Mouse (Mus musculus) lung, postnatal 10 days (tissue): ENCODE results near the gene Eef1akmt3.
"Not testable (repeated sequence)": the region's sequence is repeated elsewhere in the genome, so short reads cannot be mapped to it uniquely, and the experiment has no call there.

ENCODE experiments used
- DNase-seq: peaks from one replicate; pipeline ENCODE4 v3.0.0; 2021

Eef1akmt3 gene

DNA sequence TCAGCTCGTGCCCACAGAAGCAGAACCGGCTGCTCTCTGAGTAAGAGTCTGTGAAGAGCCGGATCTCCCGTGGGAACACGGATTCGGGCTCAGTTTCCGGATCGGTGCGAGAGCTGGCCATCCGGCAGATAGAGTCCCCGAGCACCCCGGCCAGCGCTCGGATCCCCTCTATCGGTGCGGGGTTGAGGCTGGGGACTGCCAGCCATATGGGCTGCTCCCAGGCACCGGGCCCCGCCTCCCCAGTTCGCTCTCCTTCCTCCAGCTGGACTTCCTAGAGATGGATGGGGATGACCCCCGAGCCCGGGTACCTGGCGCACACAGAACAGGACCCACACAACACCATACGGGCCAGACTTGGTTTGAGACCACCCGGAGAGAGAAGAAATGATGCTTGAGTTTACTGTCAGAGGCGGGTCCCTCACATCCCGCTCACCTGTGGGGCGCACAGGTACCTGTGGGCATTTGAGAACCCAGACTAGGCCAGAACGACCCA is at the start of gene Eef1akmt3, which contains the start of gene Mettl1:
Gene Eef1akmt3, minus strand, starts transcription at position 240 of the 493 bp plus-strand sequence.
Gene Mettl1, plus strand, starts transcription at position 141 of the 493 bp plus-strand sequence.
- DNase-seq: no peak

DNA sequence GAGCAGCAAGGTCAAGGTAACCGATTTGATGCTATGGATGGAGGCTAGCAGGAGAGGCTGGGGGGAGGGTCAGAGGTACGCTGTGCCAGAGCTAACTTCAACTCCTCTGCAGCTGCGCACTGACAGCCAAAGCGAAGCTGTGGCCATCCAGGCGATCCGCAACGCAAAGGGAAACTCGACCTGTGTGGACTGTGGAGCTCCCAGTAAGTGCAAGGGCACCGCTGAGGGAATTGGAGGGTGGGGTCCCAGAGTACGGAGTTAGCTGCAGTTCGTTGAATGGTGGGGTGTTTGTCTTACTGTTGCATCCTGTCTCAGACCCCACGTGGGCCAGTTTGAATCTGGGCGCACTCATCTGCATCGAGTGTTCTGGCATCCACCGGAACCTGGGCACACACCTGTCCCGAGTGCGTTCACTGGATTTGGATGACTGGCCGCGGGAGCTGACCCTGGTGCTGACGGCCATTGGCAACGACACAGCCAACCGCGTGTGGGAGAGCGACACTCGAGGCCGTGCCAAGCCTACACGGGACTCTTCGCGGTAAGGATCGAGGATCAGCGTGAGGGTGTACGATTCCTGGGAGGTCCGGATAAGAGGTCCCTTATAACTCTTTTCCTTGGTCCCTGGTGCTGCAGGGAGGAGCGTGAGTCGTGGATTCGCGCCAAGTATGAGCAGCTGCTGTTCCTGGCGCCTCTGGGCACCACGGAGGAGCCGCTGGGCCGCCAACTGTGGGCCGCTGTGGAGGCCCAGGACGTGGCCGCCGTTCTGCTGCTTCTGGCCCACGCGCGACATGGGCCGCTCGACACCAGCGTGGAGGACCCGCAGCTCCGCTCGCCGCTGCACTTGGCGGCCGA is 49.5 kb upstream of the Eef1akmt3 start:
- peak; percentile 75 for DNase-seq

DNA sequence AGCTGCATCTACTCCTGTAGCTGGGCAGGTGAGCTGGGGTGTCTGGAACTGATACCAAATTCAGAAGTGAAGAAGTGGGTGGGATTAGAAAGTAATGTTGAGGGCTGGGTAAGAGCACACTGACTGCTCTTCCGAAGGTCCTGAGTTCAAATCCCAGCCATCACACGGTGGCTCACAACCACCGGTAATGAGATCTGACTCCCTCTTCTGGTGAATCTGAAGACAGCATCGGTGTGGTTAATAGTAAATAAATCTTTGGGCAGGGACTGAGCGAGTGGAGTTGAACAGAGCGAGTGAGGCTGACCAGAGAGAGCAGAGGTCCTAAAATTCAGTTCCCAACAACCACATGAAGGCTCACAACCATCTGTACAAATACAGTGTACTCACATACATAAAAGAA is 44.3 kb upstream of the Eef1akmt3 start:
- no peak for DNase-seq

DNA sequence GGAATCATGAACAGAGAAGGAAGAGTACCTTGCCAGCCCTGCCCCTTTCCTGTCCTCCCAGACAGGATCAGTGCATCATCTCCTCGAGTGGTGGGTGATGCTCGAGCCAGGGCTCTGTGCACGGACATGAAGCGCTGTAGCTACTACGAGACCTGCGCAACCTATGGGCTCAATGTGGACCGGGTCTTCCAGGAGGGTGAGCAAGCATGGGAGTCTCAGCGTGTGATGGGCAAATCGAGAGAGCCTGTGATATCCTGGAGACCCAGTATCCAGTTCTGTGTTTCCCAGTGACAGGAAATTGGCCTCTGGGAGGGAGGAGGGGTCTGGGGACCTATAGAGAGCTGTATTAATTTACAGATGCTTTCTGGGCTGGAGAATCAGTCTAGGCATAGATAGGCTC is 43.7 kb upstream of the Eef1akmt3 start:
- no peak for DNase-seq

DNA sequence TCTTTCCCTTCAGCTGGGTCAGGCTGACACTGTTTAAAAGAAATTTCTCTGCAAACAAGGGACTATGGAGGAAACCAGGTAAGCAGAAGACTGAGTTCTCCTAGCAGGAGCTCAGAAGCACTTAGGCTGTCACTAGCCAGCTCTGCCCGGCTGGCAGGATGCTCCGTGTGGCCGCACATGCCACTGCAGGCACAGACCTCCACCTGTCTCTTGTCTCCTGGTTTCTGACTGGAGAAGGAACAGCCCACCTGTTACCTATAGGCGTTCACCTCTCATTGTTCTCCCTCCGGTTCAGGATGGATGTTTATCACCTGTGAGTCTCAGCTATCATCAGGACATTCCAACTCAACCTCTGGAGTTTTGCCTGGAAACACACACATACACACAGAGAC is 42.6 kb upstream of the Eef1akmt3 start:
- DNase-seq: no peak

DNA sequence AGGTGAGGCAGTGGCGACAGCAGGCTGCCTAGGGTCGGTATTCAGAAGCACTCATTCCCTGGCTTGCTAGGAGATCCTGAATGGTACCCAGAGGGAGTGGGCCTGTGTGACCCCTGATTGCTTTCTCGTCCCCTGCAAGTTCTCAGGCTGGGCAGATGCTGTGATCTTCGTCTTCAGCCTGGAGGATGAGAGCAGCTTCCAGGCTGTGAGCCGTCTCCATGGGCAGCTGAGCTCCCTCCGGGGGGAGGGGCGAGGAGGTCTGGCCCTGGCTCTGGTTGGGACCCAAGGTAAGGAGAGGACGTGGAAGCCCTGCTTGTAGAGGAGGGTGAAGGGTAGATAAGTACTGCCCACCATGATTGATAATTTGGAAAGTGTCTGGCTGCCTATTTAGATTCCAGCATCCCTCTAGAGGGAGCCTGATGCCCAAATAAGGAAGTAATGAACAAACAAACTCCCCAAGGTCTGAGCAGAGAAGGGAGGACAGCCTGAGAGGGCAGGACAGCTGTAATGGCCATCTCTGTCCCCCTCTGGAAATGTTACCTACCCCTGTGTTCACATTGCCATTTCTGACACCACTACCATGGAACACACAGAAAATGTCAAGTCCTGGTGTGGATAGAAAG is 42.1 kb upstream of the Eef1akmt3 start:
- no peak for DNase-seq

DNA sequence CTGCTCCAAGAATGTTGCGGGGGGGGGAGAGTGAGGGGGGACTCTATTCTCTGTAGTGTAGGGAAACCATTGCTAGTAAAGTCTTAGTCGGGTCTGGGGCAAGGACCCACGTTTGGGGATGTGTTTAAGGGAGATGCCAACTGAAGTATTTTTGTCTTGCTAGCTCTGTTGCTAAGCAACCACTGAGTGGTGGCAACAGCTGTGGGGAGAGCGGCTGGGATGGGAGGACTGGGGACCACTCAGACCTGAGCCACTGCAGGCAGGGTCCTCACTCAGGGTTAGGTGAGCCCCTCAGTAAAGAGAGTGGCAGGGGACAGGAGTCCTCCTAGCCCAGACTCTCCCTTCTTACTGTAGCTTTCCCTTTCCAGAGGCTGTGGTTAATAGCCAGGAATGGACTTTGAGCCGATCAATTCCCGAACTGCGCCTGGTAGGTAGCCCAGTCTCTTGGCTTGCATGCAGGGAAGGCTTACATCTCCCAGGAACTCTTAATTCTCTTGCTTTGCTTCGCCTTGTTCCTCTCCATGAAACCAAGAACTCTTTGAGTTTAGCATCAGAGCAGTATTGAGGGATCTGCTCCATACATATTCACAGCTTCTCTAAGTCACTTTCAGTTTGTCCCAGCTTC is 40.8 kb upstream of the Eef1akmt3 start:
- DNase-seq: no peak

DNA sequence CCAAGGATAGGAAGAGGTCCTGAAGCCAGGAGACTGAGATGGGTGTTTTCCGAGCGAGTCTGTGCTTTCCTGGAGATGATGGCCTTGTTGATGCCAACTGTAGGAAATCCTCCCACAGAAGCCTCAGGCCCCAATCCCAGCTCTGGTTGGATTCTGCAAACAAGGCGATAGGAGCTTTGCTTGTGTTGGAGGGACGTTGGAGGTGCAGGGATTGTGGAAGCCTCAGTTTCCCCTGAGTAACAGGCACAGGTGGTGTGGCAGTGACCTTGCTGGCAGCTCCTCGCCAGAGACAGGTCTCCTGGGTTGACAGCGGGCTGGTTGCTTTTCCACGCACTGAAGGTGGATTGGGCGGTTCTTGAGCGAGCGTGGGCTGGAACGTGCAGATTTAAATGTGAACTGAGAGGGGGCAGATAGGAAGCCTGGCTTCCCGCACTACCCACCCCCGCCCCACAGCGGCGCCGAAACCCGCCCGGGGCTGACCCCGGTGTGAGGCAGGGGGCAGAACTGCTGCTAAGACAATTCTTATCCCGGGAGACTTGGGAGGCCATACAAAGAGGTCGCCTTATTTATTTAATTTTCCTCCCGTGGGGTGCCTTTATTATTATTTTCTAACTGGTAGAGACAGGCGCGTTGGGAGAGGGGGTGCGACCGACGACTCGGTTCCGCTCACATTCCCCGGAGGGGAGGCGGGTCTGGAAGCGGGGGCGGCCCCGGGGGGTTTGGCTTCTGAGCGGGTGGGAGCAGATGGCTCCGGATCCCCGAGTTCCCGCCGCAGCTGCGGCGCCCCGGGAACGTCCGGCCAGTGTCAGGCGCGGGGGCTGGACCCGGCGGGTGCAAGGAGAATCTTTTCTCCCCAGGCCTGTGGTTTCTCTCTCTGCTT is 39.8 kb upstream of the Eef1akmt3 start:
- no peak for DNase-seq

DNA sequence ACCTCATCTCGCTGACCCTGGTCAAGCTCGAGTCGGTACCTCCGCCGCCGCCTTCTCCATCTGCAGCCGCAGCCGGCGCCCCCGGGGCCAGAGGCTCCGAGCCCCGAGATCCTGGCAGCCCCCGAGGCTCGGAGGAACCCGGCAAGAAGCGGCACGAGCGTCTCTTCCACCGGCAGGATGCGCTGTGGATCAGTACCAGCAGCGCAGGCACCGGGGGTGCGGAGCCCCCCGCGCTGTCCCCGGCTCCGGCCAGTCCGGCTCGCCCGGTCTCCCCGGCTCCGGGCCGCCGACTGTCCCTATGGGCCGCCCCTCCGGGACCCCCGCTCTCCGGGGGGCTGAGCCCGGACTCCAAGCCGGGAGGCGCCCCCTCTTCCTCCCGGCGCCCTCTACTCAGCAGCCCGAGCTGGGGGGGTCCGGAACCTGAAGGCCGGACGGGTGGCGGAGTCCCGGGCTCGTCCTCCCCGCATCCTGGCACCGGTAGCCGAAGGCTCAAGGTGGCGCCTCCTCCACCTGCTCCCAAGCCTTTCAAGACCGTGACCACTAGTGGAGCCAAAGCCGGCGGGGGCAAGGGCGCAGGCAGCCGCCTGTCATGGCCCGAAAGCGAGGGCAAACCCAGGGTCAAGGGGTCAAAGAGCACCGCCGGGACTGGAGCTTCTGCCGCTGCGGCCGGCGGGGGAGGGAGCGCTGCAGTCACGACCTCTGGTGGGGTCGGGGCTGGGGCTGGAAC is 38.5 kb upstream of the Eef1akmt3 start:
- peak; percentile 37 for DNase-seq

DNA sequence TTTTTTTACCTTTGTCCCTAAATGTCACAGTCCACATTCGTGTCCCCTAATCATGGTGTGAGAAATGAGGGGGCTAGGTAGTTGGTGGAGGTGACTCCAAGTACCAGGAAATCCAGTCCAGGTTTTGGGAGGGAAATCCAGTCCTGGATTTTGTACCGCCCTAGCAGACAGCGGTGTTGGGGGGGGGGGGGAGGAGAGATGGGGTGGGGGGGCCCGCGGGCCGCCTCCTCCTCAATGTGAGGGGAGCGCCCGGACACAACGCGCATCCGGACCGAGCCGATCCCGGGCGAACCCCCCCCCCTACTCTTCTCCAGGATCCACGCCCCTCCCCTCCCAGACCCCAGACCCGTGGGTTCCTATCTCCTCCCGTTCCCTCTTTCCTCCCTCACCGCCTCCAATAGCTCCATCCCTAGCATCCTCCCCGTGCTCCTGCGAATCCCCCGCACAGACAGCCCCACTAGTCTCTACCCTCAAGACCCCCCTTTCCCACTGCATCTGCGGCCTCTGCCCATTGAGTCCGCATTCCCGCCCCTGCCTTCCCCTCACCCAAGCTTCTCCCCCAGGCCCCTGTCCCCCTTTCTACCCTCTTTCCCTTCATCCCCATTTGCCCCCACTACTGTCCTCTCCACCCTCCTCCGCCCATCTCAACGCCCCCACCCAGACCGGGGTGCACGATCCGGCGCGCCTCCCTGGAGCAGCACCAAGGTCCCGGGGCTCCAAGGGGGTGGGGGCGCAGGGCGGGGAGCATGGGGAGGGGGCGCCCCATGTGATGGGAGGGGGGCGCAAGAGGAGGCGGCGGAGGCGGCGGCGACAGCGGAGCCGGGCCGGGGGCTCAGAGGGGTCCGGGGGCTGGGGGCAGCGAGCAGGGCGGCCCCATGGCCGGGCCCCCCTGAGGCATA is 37.6 kb upstream of the Eef1akmt3 start:
- no peak for DNase-seq

DNA sequence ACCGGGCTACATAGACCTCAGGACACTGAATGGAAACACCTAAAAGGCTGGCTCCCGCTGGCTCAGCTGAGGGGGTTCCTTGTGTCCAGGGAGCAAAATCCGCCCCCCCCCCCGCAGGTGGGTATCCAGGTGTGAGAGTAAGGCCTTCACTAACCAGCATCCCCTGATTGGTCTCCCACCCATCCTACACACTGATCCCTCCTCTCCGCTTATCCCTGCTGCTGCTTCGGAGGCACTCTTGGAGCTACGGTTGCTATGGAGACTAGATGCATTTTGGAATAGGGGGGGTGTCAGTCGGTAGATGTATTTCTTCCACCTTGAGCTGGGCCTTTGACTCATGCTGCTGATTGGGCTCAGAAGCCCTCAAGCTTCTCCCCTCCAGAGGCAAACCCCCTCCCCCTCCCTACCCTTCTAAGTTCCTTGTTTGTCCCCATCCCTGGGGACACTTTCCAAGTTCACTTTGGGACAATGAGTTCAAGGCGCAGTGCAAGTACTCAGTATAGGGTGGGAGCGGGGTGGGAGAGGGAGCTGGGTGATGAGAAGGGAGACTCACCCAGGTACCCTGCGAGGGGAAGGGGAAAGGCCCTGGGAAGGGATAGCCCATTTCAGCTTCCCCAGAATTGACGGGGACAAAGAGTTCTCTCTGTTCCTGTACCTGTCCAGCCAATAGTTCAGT is 36.8 kb upstream of the Eef1akmt3 start:
- DNase-seq: no peak

DNA sequence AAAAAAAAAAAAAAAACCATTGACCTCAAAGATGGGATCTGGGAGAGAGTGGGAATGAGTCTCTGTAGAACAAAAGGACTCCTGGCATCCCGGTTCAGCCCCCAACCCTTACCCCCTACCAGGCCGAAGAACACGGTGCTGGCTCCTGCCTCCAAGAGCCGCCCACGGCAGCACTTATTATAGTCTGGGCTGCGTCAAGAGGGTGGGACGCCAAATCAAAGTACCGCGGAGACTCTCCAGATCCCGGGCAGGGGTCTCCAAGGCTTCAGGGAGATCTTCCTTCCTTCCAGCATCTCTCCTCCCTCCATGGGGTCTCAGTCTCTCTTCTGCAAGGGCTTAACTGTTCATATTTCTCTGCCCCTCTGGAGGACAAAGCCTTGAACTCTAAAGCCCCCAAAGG is 36.2 kb upstream of the Eef1akmt3 start:
- no peak for DNase-seq

DNA sequence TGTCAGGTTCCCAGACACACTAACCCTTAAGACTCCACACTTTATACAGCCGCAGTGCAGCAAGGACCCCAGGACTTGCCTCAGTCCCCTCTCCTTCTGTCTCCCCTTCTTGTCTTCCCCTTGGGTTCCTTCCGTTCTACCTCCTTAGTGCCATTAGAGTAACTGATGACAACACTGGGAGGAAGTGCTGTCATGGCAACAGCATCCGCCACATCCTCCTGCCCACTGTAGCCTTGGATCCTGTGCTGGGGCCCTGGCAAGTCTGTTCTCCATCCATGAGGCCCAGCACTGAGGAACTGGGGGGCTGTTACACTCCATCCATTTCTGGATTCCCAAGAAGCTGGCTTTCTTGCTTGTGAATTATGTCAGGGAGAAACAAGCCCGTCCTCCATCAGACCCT is 34.8 kb upstream of the Eef1akmt3 start:
- DNase-seq: no peak

DNA sequence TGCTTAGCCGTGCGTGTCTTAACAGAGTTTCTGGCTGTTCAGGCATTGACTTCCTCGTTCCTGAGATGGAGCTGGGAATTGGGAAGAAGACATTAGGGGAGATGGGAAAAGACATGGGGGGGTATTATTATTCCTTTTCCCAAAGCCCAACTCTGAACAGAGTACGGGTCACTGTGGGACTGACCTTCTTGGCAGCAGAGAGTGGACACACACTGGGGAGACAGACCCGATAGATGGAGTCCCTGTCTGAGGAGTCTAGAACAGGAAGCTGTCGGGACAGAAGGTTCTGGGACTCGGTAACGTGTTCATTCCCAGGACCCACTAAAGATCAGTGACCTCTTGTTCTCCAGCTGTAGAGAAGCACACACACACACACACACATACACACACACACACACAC is 34.3 kb upstream of the Eef1akmt3 start:
- no peak for DNase-seq

DNA sequence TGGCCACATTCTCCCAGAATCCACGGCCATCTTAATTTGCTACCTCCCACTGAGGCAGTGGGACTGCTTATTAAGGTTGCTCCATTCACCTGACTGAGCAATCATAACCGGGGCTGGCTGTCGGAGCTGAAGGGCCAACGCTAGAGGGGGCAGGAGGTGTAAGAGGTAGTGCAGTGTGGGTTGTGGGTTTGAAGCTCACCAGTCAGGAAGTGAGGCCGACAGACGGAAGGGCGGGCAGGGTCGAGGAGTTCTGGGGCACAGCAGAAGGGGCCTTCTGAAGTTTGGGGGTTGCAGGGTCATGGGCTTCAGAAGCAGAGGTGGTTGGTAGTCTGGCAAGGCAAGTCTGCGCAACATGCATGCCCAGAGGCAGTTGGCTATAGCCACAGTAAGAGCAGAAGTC is 33.8 kb upstream of the Eef1akmt3 start, which contains the start of gene Agap2:
Gene Agap2, plus strand, starts transcription at position 205 of the 400 bp plus-strand sequence.
- peak; percentile 29 for DNase-seq

DNA sequence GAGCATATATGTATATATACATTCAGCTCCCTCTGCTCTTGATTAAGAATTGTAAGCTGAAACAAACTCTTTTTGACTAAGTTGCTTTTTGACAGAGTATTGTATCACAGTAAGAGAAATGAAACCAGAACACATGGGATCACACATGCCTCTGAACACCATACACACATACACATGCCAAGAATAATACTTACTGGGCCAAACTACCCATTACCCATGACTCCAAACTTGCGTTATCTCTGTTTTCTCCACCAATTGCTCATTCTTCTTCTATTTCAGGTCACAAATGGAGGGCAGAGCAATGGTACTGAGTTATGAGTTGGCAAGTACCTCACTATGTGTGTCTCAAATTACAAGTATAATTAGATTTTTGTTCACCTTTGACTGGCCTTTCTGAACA is 32.7 kb upstream of the Eef1akmt3 start:
- no peak for DNase-seq

DNA sequence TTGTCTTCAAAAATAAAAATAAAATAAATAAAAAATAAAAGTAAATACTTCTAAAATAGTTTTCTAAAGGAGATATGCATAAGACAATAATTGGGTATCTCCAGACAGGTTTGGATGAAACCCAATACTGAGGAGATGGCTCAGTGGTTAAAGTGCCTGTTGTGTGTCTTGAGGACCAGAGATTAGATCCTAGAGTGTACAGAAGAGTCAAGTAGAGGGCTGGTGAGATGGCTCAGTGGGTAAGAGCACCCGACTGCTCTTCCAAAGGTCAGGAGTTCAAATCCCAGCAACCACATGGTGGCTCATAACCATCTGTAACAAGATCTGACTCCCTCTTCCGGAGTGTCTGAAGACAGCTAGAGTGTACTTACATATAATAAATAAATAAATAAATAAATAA is 31.7 kb upstream of the Eef1akmt3 start:
- DNase-seq: not testable (repeated sequence)

DNA sequence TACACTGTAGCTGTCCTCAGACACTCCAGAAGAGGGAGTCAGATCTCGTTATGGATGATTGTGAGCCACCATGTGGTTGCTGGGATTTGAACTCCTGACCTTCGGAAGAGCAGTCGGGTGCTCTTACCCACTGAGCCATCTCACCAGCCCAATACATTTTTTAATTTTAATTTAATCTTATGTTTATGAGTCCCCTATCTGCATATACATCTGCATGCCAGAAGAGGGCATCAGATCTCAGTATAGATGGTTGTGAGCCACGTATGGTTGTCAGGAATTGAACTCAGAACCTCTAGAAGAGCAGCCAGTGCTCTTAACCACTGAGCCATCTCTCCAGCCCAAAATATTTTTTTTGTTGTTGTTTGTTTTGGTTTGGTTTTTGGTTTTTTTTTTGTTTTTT is 31.0 kb upstream of the Eef1akmt3 start:
- DNase-seq: not testable (repeated sequence)

DNA sequence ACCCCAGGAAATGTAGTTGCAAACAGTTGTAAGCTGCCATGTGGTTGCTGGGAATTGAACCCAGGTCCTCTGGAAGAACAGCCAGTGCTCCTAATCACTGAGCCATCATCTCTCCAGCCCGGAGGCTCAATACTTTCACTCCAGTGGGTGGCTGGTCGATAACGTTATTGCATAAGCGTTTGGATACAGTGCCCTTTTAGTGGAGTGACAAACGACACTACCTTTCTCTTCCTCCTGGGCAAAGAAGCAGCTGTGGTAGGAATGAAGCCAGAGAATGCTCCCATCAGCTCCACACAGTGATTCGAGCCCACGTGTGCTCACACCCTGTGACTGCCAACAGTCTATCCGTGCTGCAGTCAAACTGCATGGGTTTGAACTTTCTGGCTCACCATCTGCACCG is 29.9 kb upstream of the Eef1akmt3 start:
- DNase-seq: no peak
